Mouse (Mus musculus) lung, postnatal 0 days (tissue): ENCODE measurements around the gene Serpinf2.

Source experiments
- CTCF ChIP-seq: IDR thresholded peaks from 2 replicates; pipeline ENCODE4 v1.5.1; 2016; ENCODE audit warnings: antibody characterized with exemption, mild to moderate bottlenecking
- EP300 ChIP-seq: IDR thresholded peaks from 2 replicates; pipeline ENCODE4 v1.6.1; 2016; ENCODE audit warnings: antibody characterized with exemption, mild to moderate bottlenecking, control low read depth

DNA sequence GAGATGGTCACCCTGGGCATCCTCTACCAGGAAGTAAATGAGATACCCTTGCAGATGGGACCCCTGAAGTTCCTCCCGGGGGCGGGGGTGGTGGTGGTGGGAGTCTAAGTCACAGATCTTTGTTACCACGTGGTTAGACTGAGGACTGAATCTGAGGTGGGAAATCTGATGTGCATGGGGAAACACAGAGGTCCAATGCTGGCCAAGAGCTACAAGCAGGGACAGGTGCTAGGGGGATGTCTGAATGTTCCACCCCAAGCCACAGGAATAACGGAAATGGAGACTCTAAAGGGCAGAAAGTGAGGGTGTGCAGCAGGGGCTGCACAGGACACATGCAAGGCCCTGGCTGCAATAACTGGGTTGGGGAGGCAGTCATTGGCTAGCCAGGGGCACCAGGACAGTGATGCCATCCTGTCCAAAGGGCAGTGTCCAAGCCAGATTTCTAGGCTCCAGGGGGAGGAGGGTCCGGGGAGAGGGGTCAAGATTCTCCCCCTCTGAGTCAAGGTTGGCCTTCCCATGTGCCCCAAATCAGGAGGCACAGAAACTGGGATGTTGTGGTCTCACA is 18.5 kb downstream of the Serpinf2 start:
- TF ChIP-seq EP300 (no peak), CTCF (no peak)
